Mouse (Mus musculus) heart, embryonic 16.5 days (tissue): ENCODE measurements around the gene Cep19. TPM values are rescaled to one million over a fixed set of nuclear protein-coding genes. Genes with fewer than 3 reads are reported as not detected.

Experiments used
- ATAC-seq: fragments of 200-750 bp; cut with Nextera tagmentation; replicated peaks from 2 replicates; pipeline ENCODE4 v1.8.0; 2017; ENCODE audit warnings: moderate number of reproducible peaks; ENCODE audit not compliant: insufficient read depth, low FRiP score; ENCODE audit errors: extremely low read depth
- H3K27ac ChIP-seq: fragments of 300-500 bp; sonication (generic); 2 replicates; pipeline ENCODE4 v1.5.1; 2014; ENCODE audit warnings: mild to moderate bottlenecking, low read length, control low read depth, moderate library complexity
- H3K27me3 ChIP-seq: fragments of 300-500 bp; sonication (generic); 2 replicates; pipeline ENCODE4 v1.6.1; 2014; ENCODE audit warnings: low read length, mixed read lengths; ENCODE audit not compliant: control insufficient read depth, insufficient read depth
- H3K36me3 ChIP-seq: fragments of 300-500 bp; sonication (generic); 2 replicates; pipeline ENCODE4 v1.6.1; 2014; ENCODE audit not compliant: control insufficient read depth, insufficient read depth
- H3K4me1 ChIP-seq: fragments of 300-500 bp; sonication (generic); 2 replicates; pipeline ENCODE4 v1.6.1; 2014; ENCODE audit warnings: low read length, mixed read lengths; ENCODE audit not compliant: control insufficient read depth, insufficient read depth
- H3K4me2 ChIP-seq: fragments of 300-500 bp; sonication (generic); 2 replicates; pipeline ENCODE4 v1.6.1; 2014; ENCODE audit warnings: low read depth, mild to moderate bottlenecking, control low read depth, low read length
- H3K4me3 ChIP-seq: fragments of 300-500 bp; sonication (generic); 2 replicates; pipeline ENCODE4 v1.5.1; 2014; ENCODE audit warnings: mild to moderate bottlenecking, control low read depth, low read length
- H3K9ac ChIP-seq: fragments of 300-500 bp; sonication (generic); 2 replicates; pipeline ENCODE4 v1.6.1; 2014; ENCODE audit warnings: low read length, control low read depth
- H3K9me3 ChIP-seq: fragments of 300-500 bp; sonication (generic); replicated peaks from 2 replicates; pipeline ENCODE4 v1.6.1; 2016; ENCODE audit warnings: low read length; ENCODE audit not compliant: control insufficient read depth
- WGBS: fragments of 180-500 bp; shearing (Covaris S2); extraction: QIAGEN DNeasy Blood & Tissue Kit; methylation state at CpG from one replicate; pipeline ENCODE4 v1.1.7; 2014; 5-methylcytosine and 5-hydroxymethylcytosine counted together
- polyA plus RNA-seq: library from polyadenylated mRNA; unstranded; fragments of >200 nt; fragmentation: Nextera tagmentation; extraction: Ambion mirVana; gene quantifications from 2 replicates; pipeline ENCODE4 v1.2.1, GENCODE M21; 2015

The Cep19 gene
- polyA plus RNA-seq, 1 experiment from 2014 or later: 26.3 TPM

GRCm38 (mm10) chr16:32154437-32154836 is 54.8 kb downstream of the Cep19 start:
- peak; percentile 41; the same call in 1 of the 2 replicates for ATAC-seq
- WGBS: 43% methylated on average over 13 of the region's 13 CpGs

GRCm38 (mm10) chr16:32156719-32157118 is 57.1 kb downstream of the Cep19 start:
- peaks cover 7% of the 10 kb centered on the region; the same call in 1 of the 2 replicates for H3K4me1 ChIP-seq
- no peak overlapping the region for H3K9ac ChIP-seq
- H3K4me3 ChIP-seq: no peak overlapping the region
- no peak overlapping the region for H3K27ac ChIP-seq
- no peak overlapping the region for H3K4me2 ChIP-seq
- no peaks in the 10 kb centered on the region for H3K27me3 ChIP-seq
- no peak for ATAC-seq
- no peaks in the 10 kb centered on the region for H3K36me3 ChIP-seq
- WGBS: 44% methylated on average over 3 of the region's 3 CpGs
- H3K9me3 ChIP-seq: no peaks in the 10 kb centered on the region

More at GRCm38 (mm10) chr16:32154437-32154836, 54.8 kb downstream of the Cep19 start:
- no peaks in the 10 kb centered on the region for H3K36me3 ChIP-seq
- no peak overlapping the region for H3K4me3 ChIP-seq
- H3K27me3 ChIP-seq: no peaks in the 10 kb centered on the region
- peak overlapping the region; percentile 30 for H3K4me2 ChIP-seq
- peak overlapping the region; percentile 16; the same call in 1 of the 2 replicates for H3K9ac ChIP-seq
- H3K9me3 ChIP-seq: no peaks in the 10 kb centered on the region
- peak overlapping the region; percentile 30 for H3K27ac ChIP-seq
- H3K4me1 ChIP-seq: no peaks in the 10 kb centered on the region

- H3K27ac ChIP-seq: no peak overlapping the region
These were observed 57.8 kb downstream of the Cep19 start for GRCm38 (mm10) chr16:32157369-32157768.

More at GRCm38 (mm10) chr16:32157369-32157768, 57.8 kb downstream of the Cep19 start:
- 88% methylated on average over 2 of the region's 2 CpGs for WGBS
- no peak overlapping the region for H3K9ac ChIP-seq
- no peaks in the 10 kb centered on the region for H3K27me3 ChIP-seq
- H3K4me1 ChIP-seq: peaks cover 7% of the 10 kb centered on the region; the same call in 1 of the 2 replicates
- no peak overlapping the region for H3K4me3 ChIP-seq
- H3K36me3 ChIP-seq: no peaks in the 10 kb centered on the region
- H3K4me2 ChIP-seq: no peak overlapping the region
- H3K9me3 ChIP-seq: no peaks in the 10 kb centered on the region
- ATAC-seq: no peak

Other genes starting within 250 kb of the Cep19 start
- gene Meltf, start 221.0 kb upstream of the Cep19 start, polyA plus RNA-seq: 0.05 and 0.16 TPM in 2 replicates
- 0.71 and 1.4 TPM in 2 replicates for gene Pigz, start 165.9 kb upstream of the Cep19 start, polyA plus RNA-seq
- gene 0610012G03Rik, start 151.3 kb upstream of the Cep19 start, polyA plus RNA-seq: 121 and 127 TPM in 2 replicates
- 64.4 and 64.5 TPM in 2 replicates for gene Ncbp2, start 151.3 kb upstream of the Cep19 start, polyA plus RNA-seq
- 10.0 TPM in 2 replicates for gene Senp5, start 96.5 kb upstream of the Cep19 start, polyA plus RNA-seq
- gene Pak2, start 20.5 kb upstream of the Cep19 start, polyA plus RNA-seq: 23.9 and 26.5 TPM in 2 replicates
- 63.6 and 73.0 TPM in 2 replicates for gene Pigx, start 60 bp upstream of the Cep19 start, polyA plus RNA-seq
- gene Nrros, start 65.8 kb downstream of the Cep19 start, polyA plus RNA-seq: 18.1 and 20.5 TPM in 2 replicates
- 0.47 and 1.1 TPM in 2 replicates for gene Bex6, start 80.0 kb downstream of the Cep19 start, polyA plus RNA-seq
- 3.7 and 5.1 TPM in 2 replicates for gene Fbxo45, start 147.4 kb downstream of the Cep19 start, polyA plus RNA-seq
- gene Wdr53, start 147.4 kb downstream of the Cep19 start, polyA plus RNA-seq: 11.6 and 11.9 TPM in 2 replicates
- 0.16 TPM in 1 of 2 replicates, not detected in the other for gene Smco1, start 171.7 kb downstream of the Cep19 start, polyA plus RNA-seq
- 17.3 and 19.3 TPM in 2 replicates for gene Rnf168, start 177.7 kb downstream of the Cep19 start, polyA plus RNA-seq
- gene Ubxn7, start 232.5 kb downstream of the Cep19 start, polyA plus RNA-seq: 17.8 and 18.1 TPM in 2 replicates